Comparison of ENCODE assay signal across 22 mouse cellular contexts in the genomic region with DNA sequence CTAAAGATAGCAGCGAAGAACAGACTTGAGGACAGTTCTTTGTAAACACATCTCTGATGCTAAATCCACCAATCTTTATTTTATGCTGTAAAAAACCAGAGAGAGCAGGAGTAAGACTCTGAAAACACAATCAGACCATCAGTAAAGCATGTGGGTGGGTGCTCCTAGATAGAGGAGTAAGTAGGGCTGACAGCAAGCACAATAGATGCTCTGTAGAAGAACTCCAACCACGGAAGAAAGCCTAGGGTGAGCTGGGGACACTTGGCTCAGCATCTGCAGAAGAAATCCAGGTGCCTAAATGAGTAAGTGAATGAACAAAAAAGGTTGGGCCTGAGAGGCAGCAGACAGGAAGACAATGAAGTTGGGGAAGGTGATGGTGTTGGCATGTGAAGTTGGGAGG.
"Had no signal": no experiment of that assay in that cellular context is flagged by ENCODE, and none has a peak within 500 bp of the region (broad histone marks: within the 10 kb centered on the region; RNA-seq: fewer than 3 reads in every experiment).

No protein-coding gene starts in this region.

- DNase-seq: heart, postnatal 10 days; heart, postnatal 14 days; heart, postnatal 36 days; heart, postnatal 4 days; kidney, adult 11 months; kidney, adult 18-20 months; kidney, adult 2 months; kidney, adult 8-10 months; kidney, adult 9 months; kidney, postnatal 10 days; kidney, postnatal 14 days; kidney, postnatal 25 days; kidney, postnatal 36 days; kidney, postnatal 4 days; layer of hippocampus, adult 9-11 months; layer of hippocampus, postnatal 36 days had no signal

- ATAC-seq: hindbrain, embryonic 16.5 days; hindbrain, postnatal 0 days; inflammation-experienced regulatory T-cells, adult 6 months; intestine, embryonic 15.5 days; intestine, embryonic 16.5 days; intestine, postnatal 0 days had no signal
